Mouse (Mus musculus): ENCODE results near the gene Casp8ap2. TPM values are rescaled to one million over a fixed set of nuclear protein-coding genes. Genes with fewer than 3 reads are reported as not detected.

Gene Casp8ap2
- total and polyA plus RNA-seq, 2 experiments from 2014 or later: 31.7 to 36.1 TPM

GRCm38 (mm10) chr4:32586596-32586995, 28.7 kb upstream of the Casp8ap2 start:
- 19% methylated on average over 9 of the region's 9 CpGs for WGBS
- Histone ChIP-seq H3K4me2 (ENCODE audit: low read depth, low read length, poor library complexity, severe bottlenecking) (no peak overlapping the region), H3K4me1 (ENCODE audit: insufficient read depth, low read length) (no peaks in the 10 kb centered on the region), H3K36me3 (ENCODE audit: insufficient read depth, low read length) (no peaks in the 10 kb centered on the region), H3K9me3 (ENCODE audit: low read length) (no peaks in the 10 kb centered on the region), H3K9ac (replicated peaks; ENCODE audit: low read length, poor library complexity, severe bottlenecking) (no peak overlapping the region), H3K27ac (ENCODE audit: low read depth, low read length) (no peak overlapping the region), H3K4me3 (ENCODE audit: low read depth, low read length) (no peak overlapping the region), H3K27me3 (ENCODE audit: insufficient read depth, low read length) (no peaks in the 10 kb centered on the region)
- peak; percentile 69 for TF ChIP-seq CTCF (IDR thresholded peaks at IDR 0.05)
- ATAC-seq (ENCODE audit: low FRiP score) (no peak), DNase-seq (ENCODE audit: low spot score) (peak; percentile 14)

- H3K4me1 ChIP-seq (ENCODE audit: insufficient read depth, low read length): no peaks in the 10 kb centered on the region
- DNase-seq (ENCODE audit: low spot score) (no peak), ATAC-seq (ENCODE audit: low FRiP score) (no peak)
- no peaks in the 10 kb centered on the region for H3K9me3 ChIP-seq (ENCODE audit: low read length)
- H3K27ac ChIP-seq (ENCODE audit: low read depth, low read length): no peak overlapping the region
- H3K4me3 ChIP-seq (ENCODE audit: low read depth, low read length): no peak overlapping the region
- 88% methylated on average over 5 of the region's 5 CpGs for WGBS
- no peak overlapping the region for H3K4me2 ChIP-seq (ENCODE audit: low read depth, low read length, poor library complexity, severe bottlenecking)
- no peak for TF ChIP-seq CTCF (IDR thresholded peaks at IDR 0.05)
- H3K27me3 ChIP-seq (ENCODE audit: insufficient read depth, low read length): no peaks in the 10 kb centered on the region
- H3K36me3 ChIP-seq (ENCODE audit: insufficient read depth, low read length): no peaks in the 10 kb centered on the region
- H3K9ac ChIP-seq (replicated peaks; ENCODE audit: low read length, poor library complexity, severe bottlenecking): no peak overlapping the region
Observed at GRCm38 (mm10) chr4:32587543-32587942, 27.7 kb upstream of the Casp8ap2 start.

GRCm38 (mm10) chr4:32588237-32588636, 27.0 kb upstream of the Casp8ap2 start:
- DNase-seq (ENCODE audit: low spot score) (no peak), ATAC-seq (ENCODE audit: low FRiP score) (no peak)
- TF ChIP-seq CTCF (IDR thresholded peaks at IDR 0.05): no peak
- Histone ChIP-seq H3K36me3 (ENCODE audit: insufficient read depth, low read length) (no peaks in the 10 kb centered on the region), H3K9ac (replicated peaks; ENCODE audit: low read length, poor library complexity, severe bottlenecking) (no peak overlapping the region), H3K4me2 (ENCODE audit: low read depth, low read length, poor library complexity, severe bottlenecking) (no peak overlapping the region), H3K27ac (ENCODE audit: low read depth, low read length) (no peak overlapping the region), H3K4me1 (ENCODE audit: insufficient read depth, low read length) (no peaks in the 10 kb centered on the region), H3K9me3 (ENCODE audit: low read length) (no peaks in the 10 kb centered on the region), H3K27me3 (ENCODE audit: insufficient read depth, low read length) (no peaks in the 10 kb centered on the region), H3K4me3 (ENCODE audit: low read depth, low read length) (no peak overlapping the region)
- 88% methylated on average over 6 of the region's 6 CpGs for WGBS

GRCm38 (mm10) chr4:32601135-32601534, 14.1 kb upstream of the Casp8ap2 start:
- no peak overlapping the region for H3K4me3 ChIP-seq (ENCODE audit: low read depth, low read length)
- H3K4me1 ChIP-seq (ENCODE audit: insufficient read depth, low read length): no peaks in the 10 kb centered on the region
- no peak overlapping the region for H3K27ac ChIP-seq (ENCODE audit: low read depth, low read length)
- TF ChIP-seq CTCF (IDR thresholded peaks at IDR 0.05): no peak
- no peaks in the 10 kb centered on the region for H3K36me3 ChIP-seq (ENCODE audit: insufficient read depth, low read length)
- no peaks in the 10 kb centered on the region for H3K27me3 ChIP-seq (ENCODE audit: insufficient read depth, low read length)
- DNase-seq (ENCODE audit: low spot score) (peak; percentile 8), ATAC-seq (ENCODE audit: low FRiP score) (no peak)
- no peak overlapping the region for H3K9ac ChIP-seq (replicated peaks; ENCODE audit: low read length, poor library complexity, severe bottlenecking)
- H3K4me2 ChIP-seq (ENCODE audit: low read depth, low read length, poor library complexity, severe bottlenecking): no peak overlapping the region
- 27% methylated on average over 12 of the region's 12 CpGs for WGBS
- H3K9me3 ChIP-seq (ENCODE audit: low read length): no peaks in the 10 kb centered on the region

GRCm38 (mm10) chr4:32602660-32603059, 12.6 kb upstream of the Casp8ap2 start, which contains the start of gene Gja10:
Gene Gja10, minus strand, starts transcription at chr4:32602760.
- Histone ChIP-seq H3K4me1 (ENCODE audit: insufficient read depth, low read length) (no peaks in the 10 kb centered on the region), H3K4me3 (ENCODE audit: low read depth, low read length) (no peak within 1 kb of the TSS), H3K27me3 (ENCODE audit: insufficient read depth, low read length) (no peaks in the 10 kb centered on the region), H3K27ac (ENCODE audit: low read depth, low read length) (no peak within 1 kb of the TSS), H3K9ac (replicated peaks; ENCODE audit: low read length, poor library complexity, severe bottlenecking) (no peak within 1 kb of the TSS), H3K9me3 (ENCODE audit: low read length) (no peaks in the 10 kb centered on the region), H3K36me3 (ENCODE audit: insufficient read depth, low read length) (no peaks in the 10 kb centered on the region), H3K4me2 (ENCODE audit: low read depth, low read length, poor library complexity, severe bottlenecking) (no peak within 1 kb of the TSS)
- no peak for DNase-seq (ENCODE audit: low spot score)
- TF ChIP-seq CTCF (IDR thresholded peaks at IDR 0.05): no peak
- 67% methylated on average over 3 of the region's 3 CpGs for WGBS
- no peak for ATAC-seq (ENCODE audit: low FRiP score)

GRCm38 (mm10) chr4:32621637-32622036, 6.4 kb downstream of the Casp8ap2 start:
- Histone ChIP-seq H3K4me3 (ENCODE audit: low read depth, low read length) (no peak overlapping the region), H3K4me2 (ENCODE audit: low read depth, low read length, poor library complexity, severe bottlenecking) (no peak overlapping the region), H3K9ac (replicated peaks; ENCODE audit: low read length, poor library complexity, severe bottlenecking) (no peak overlapping the region), H3K36me3 (ENCODE audit: insufficient read depth, low read length) (no peaks in the 10 kb centered on the region), H3K4me1 (ENCODE audit: insufficient read depth, low read length) (no peaks in the 10 kb centered on the region), H3K27ac (ENCODE audit: low read depth, low read length) (no peak overlapping the region), H3K27me3 (ENCODE audit: insufficient read depth, low read length) (no peaks in the 10 kb centered on the region), H3K9me3 (ENCODE audit: low read length) (no peaks in the 10 kb centered on the region)
- no peak for TF ChIP-seq CTCF (IDR thresholded peaks at IDR 0.05)
- DNase-seq (ENCODE audit: low spot score): no peak
- no peak for ATAC-seq (ENCODE audit: low FRiP score)

Data from midbrain, postnatal 0 days (tissue).